Mouse (Mus musculus) E14TG2a.4 (cell line): ENCODE measurements around the gene Krtap9-3.

Experiments
- CTCF ChIP-seq: conservative IDR thresholded peaks from 2 replicates; pipeline ENCODE4 v1.5.1; 2014; ENCODE audit warnings: low read length
- NANOG ChIP-seq: IDR thresholded peaks from 2 replicates; pipeline ENCODE4 v1.6.1; 2014; ENCODE audit warnings: borderline replicate concordance, low read length, mixed read lengths
- POU5F1 ChIP-seq: IDR thresholded peaks from 2 replicates; pipeline ENCODE4 v1.6.1; 2014; ENCODE audit warnings: low read length, borderline replicate concordance

DNA sequence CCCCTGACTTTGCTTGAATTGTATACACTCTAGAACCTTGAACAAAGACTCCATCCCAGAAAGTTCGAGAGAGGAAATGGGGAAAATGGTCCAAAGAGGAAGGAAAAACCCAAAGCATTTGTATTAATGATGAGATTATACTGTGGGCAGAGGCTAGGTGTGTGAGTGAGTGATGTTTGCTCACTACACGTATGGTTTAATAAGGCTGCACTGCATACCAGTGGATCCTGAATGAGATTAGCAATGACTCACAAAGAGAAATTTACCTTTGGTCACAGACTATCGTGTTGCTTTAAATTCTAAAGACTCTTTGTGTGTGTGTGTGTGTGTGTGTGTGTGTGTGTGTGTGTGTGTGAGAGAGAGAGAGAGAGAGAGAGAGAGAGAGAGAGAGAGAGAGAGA, 33.0 kb upstream of the Krtap9-3 start:
- TF ChIP-seq CTCF (no peak), POU5F1 (no peak), NANOG (no peak)
